Mouse (Mus musculus) granulocyte monocyte progenitor cell, adult 5-6 weeks (primary cell): ENCODE measurements around the gene Hsdl1. TPM values are rescaled to one million over a fixed set of nuclear protein-coding genes. Genes with fewer than 3 reads are reported as not detected.

Experiments
- ATAC-seq: replicated peaks from 2 replicates; pipeline ENCODE4 v1.8.0; 2016; ENCODE audit warnings: mild to moderate bottlenecking, moderate TSS enrichment, inconsistent platforms; ENCODE audit not compliant: poor library complexity, severe bottlenecking
- total RNA-seq, 2 experiments: library from RNA; stranded (forward) in 1 of 2; stranded (reverse) in 1 of 2; fragments of 200-712, 200-1000 nt in 1 of 2; fragments of >200 nt in 1 of 2; fragmentation: Nextera tagmentation in 1 of 2; gene quantifications; 2 replicates each; pipeline ENCODE4 v1.2.3; 2014 to 2017

Hsdl1 gene
- total RNA-seq, 2 experiments from 2014 or later, result 29.1 to 34.7 TPM

GRCm38 (mm10) chr8:119580441-119581161, 5.6 kb upstream of the Hsdl1 start:
- ATAC-seq, result no peak

GRCm38 (mm10) chr8:119579096-119579495, 4.1 kb upstream of the Hsdl1 start:
- ATAC-seq, result no peak

- ATAC-seq, result no peak
Measured at GRCm38 (mm10) chr8:119575366-119575726, 363 bp upstream of the Hsdl1 start.

GRCm38 (mm10) chr8:119572411-119572810, 2.6 kb downstream of the Hsdl1 start:
- ATAC-seq, result no peak

- no peak for ATAC-seq
Measured at GRCm38 (mm10) chr8:119571135-119571534, 3.8 kb downstream of the Hsdl1 start.

GRCm38 (mm10) chr8:119569881-119570280, 5.1 kb downstream of the Hsdl1 start:
- ATAC-seq, result no peak

- no peak for ATAC-seq
Measured at GRCm38 (mm10) chr8:119568951-119569350, 6.0 kb downstream of the Hsdl1 start.

- no peak for ATAC-seq
Measured at GRCm38 (mm10) chr8:119568251-119568650, 6.7 kb downstream of the Hsdl1 start.

GRCm38 (mm10) chr8:119566367-119566766, 8.6 kb downstream of the Hsdl1 start:
- no peak for ATAC-seq

GRCm38 (mm10) chr8:119563849-119564251, 11.1 kb downstream of the Hsdl1 start:
- ATAC-seq, result no peak

GRCm38 (mm10) chr8:119559402-119559720, 15.6 kb downstream of the Hsdl1 start:
- ATAC-seq, result no peak

- peak; percentile 94 for ATAC-seq
Measured at GRCm38 (mm10) chr8:119558603-119559401, 16.2 kb downstream of the Hsdl1 start, which contains the start of gene Mbtps1. Gene Mbtps1 (minus strand): TSS chr8:119558735.

- ATAC-seq, result peak; percentile 46
Measured at GRCm38 (mm10) chr8:119557821-119558602, 17.0 kb downstream of the Hsdl1 start.

GRCm38 (mm10) chr8:119557132-119557531, 17.9 kb downstream of the Hsdl1 start:
- no peak for ATAC-seq

- no peak for ATAC-seq
Measured at GRCm38 (mm10) chr8:119555861-119556260, 19.1 kb downstream of the Hsdl1 start.

- no peak for ATAC-seq
Measured at GRCm38 (mm10) chr8:119552967-119553366, 22.0 kb downstream of the Hsdl1 start.

GRCm38 (mm10) chr8:119548560-119549113, 26.3 kb downstream of the Hsdl1 start:
- no peak for ATAC-seq

- no peak for ATAC-seq
Measured at GRCm38 (mm10) chr8:119547019-119547691, 27.8 kb downstream of the Hsdl1 start.

GRCm38 (mm10) chr8:119545791-119546190, 29.2 kb downstream of the Hsdl1 start:
- ATAC-seq, result no peak

GRCm38 (mm10) chr8:119545180-119545579, 29.8 kb downstream of the Hsdl1 start:
- no peak for ATAC-seq
